Mouse (Mus musculus) stomach, embryonic 15.5 days (tissue): Measurements from ENCODE around the gene Bicc1. TPM values are rescaled to one million over a fixed set of nuclear protein-coding genes. Genes with fewer than 3 reads are reported as not detected.

ENCODE experiments used
- ATAC-seq: fragments of 200-750 bp; cut with Nextera tagmentation; 2 replicates; pipeline ENCODE4 v1.8.0; 2017; ENCODE audit warnings: low read depth, moderate number of reproducible peaks, moderate TSS enrichment; ENCODE audit not compliant: insufficient read depth, low FRiP score
- H3K27ac ChIP-seq: fragments of 300-500 bp; sonication (generic); 2 replicates; pipeline ENCODE4 v1.5.1; 2015; ENCODE audit warnings: mild to moderate bottlenecking, inconsistent platforms
- H3K27me3 ChIP-seq: fragments of 300-500 bp; sonication (generic); replicated peaks from 2 replicates; pipeline ENCODE4 v1.6.1; 2015; ENCODE audit warnings: inconsistent platforms
- H3K36me3 ChIP-seq: fragments of 300-500 bp; sonication (generic); 2 replicates; pipeline ENCODE4 v1.6.1; 2015; ENCODE audit warnings: inconsistent platforms
- H3K4me1 ChIP-seq: fragments of 300-500 bp; sonication (generic); 2 replicates; pipeline ENCODE4 v1.6.1; 2015; ENCODE audit warnings: inconsistent platforms
- H3K4me2 ChIP-seq: fragments of 300-500 bp; sonication (generic); 2 replicates; pipeline ENCODE4 v1.6.1; 2015; ENCODE audit warnings: mild to moderate bottlenecking, inconsistent platforms
- H3K4me3 ChIP-seq: fragments of 300-500 bp; sonication (generic); replicated peaks from 2 replicates; pipeline ENCODE4 v1.5.1; 2015; ENCODE audit warnings: inconsistent platforms
- H3K9ac ChIP-seq: fragments of 300-500 bp; sonication (generic); 2 replicates; pipeline ENCODE4 v1.6.1; 2015; ENCODE audit warnings: inconsistent platforms
- H3K9me3 ChIP-seq: fragments of 300-500 bp; sonication (generic); 2 replicates; pipeline ENCODE4 v1.6.1; 2016; ENCODE audit warnings: inconsistent platforms
- WGBS: fragments of 180-500 bp; shearing (Covaris S2); methylation state at CpG from one replicate; pipeline ENCODE4 v1.1.7; 2015; 5-methylcytosine and 5-hydroxymethylcytosine counted together
- polyA plus RNA-seq: library from polyadenylated mRNA; unstranded; fragments of >200 nt; fragmentation: Nextera tagmentation; extraction: Ambion mirVana; gene quantifications from 2 replicates; pipeline ENCODE4 v1.2.1, GENCODE M21; 2015

Gene Bicc1
- polyA plus RNA-seq, 1 experiment from 2014 or later: 23.1 TPM

DNA sequence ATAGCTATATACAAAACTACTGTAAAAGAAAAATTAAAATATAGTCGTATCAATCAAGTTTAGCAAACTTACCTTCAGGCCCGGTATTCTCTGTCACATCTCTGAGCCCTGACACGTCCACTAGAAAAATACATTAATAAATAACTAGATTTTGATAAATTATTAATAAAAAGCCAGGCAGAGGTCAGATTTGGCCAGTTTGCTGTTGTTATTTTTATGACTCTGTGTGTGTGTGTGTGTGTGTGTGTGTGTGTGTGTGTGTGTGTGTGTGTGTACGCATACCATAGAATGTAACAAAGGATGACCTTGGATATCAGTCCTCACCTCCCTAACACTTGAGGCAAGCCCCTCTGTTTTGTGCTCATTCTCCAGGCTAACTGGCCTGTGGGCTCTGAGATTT is 22.4 kb upstream of the Bicc1 start:
- Histone ChIP-seq H3K4me2 (no peak overlapping the region), H3K9ac (no peak overlapping the region), H3K4me1 (no peaks in the 10 kb centered on the region), H3K9me3 (no peaks in the 10 kb centered on the region), H3K27me3 (no peaks in the 10 kb centered on the region), H3K27ac (no peak overlapping the region), H3K36me3 (no peaks in the 10 kb centered on the region), H3K4me3 (no peak overlapping the region)
- no peak for ATAC-seq
- 67% methylated on average over 4 of the region's 4 CpGs for WGBS

DNA sequence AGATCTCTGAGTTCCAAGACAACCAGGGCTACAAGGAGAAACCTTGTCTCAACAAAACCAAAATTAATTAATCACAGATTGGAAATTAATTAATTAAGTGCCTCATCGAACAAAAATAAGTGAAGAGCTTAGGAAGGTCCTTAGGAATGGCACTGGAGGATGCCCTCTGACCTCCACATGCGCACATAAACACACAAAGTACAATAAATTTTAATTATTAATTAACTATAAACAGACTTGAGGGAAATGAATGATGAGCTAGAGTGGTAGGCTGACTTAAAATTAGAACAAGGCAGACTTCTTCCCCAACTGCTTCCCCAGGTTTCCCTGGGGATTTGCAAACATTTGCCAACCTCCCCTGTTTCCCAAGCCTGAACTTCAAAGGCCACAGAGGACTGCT is 21.6 kb upstream of the Bicc1 start:
- Histone ChIP-seq H3K27me3 (no peaks in the 10 kb centered on the region), H3K36me3 (no peaks in the 10 kb centered on the region), H3K9ac (no peak overlapping the region), H3K4me2 (no peak overlapping the region), H3K27ac (no peak overlapping the region), H3K9me3 (no peaks in the 10 kb centered on the region), H3K4me3 (no peak overlapping the region), H3K4me1 (no peaks in the 10 kb centered on the region)
- ATAC-seq: no peak
- 76% methylated on average over 2 of the region's 2 CpGs for WGBS

DNA sequence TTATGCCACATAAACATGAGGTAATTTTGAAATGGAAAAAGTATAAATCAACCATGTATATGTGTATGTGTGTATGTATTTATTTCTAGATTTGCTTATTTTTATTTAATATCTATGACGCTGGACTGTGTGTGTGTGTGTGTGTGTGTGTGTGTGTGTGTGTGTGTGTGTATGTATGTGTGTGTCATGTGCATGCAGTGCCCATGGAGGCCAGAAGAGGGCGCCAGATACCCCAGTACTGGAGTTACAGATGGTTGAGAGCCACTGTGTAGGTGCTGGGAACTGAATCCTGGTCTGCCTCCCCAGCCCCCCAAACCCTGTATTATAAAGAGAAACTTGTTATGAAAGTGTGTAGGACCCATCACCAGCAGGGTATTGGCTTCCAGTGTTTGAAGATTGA is 20.6 kb upstream of the Bicc1 start:
- WGBS: 82% methylated on average over 2 of the region's 2 CpGs
- no peak overlapping the region for H3K27ac ChIP-seq
- no peak for ATAC-seq
- H3K9me3 ChIP-seq: no peaks in the 10 kb centered on the region
- H3K4me2 ChIP-seq: no peak overlapping the region
- H3K4me3 ChIP-seq: no peak overlapping the region
- no peak overlapping the region for H3K9ac ChIP-seq
- no peaks in the 10 kb centered on the region for H3K27me3 ChIP-seq
- no peaks in the 10 kb centered on the region for H3K4me1 ChIP-seq
- no peaks in the 10 kb centered on the region for H3K36me3 ChIP-seq

DNA sequence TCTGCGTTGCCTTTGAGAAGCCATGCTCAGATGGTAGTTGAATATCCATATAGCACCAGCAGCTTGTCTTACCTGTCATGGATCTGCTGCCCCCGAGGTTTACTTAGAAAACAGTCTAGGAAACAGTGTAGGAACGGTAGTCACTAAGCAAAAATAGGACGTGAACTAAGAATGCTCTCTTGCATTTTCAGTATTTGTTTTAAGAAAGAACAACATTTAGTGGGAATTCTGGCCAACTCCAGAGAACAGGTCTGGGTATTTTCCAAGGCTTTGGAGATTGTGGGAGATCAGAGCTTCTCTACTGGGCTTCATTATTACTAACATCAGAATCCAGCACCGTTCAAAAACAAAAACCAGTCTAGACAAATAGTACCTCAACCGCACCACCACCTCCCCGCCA is 17.7 kb upstream of the Bicc1 start:
- no peak for ATAC-seq
- H3K4me1 ChIP-seq: no peaks in the 10 kb centered on the region
- no peak overlapping the region for H3K4me2 ChIP-seq
- H3K9me3 ChIP-seq: no peaks in the 10 kb centered on the region
- H3K27ac ChIP-seq: no peak overlapping the region
- WGBS: 82% methylated on average over 7 of the region's 7 CpGs
- no peak overlapping the region for H3K4me3 ChIP-seq
- no peaks in the 10 kb centered on the region for H3K27me3 ChIP-seq
- H3K9ac ChIP-seq: no peak overlapping the region
- no peaks in the 10 kb centered on the region for H3K36me3 ChIP-seq

DNA sequence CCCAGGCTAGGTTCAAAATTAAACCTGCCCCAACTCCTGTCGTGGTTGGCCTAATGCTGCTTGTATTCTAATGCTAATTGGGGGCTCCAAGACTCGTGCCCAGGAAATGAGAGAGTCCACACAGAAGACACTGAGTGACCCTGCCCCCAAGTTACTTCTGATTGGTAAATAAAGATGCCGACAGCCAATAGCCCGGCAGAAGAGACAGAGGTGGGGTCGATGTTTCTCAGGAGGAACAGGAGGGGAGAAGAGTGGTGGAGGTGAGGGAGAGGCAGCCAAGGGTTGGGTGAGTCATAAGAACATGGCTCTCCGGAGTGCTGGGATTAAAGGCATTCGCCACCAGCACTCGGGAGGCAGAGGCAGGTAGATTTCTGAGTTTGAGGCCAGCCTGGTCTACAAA is 16.8 kb upstream of the Bicc1 start:
- Histone ChIP-seq H3K27me3 (no peaks in the 10 kb centered on the region), H3K9ac (no peak overlapping the region), H3K27ac (no peak overlapping the region), H3K9me3 (peaks cover 1% of the 10 kb centered on the region; the same call in 1 of the 2 replicates), H3K4me3 (no peak overlapping the region), H3K4me2 (no peak overlapping the region), H3K4me1 (no peaks in the 10 kb centered on the region), H3K36me3 (0 out of 2 replicates have a peak, but pooled peaks cover under 1% of the 10 kb centered on the region)
- 83% methylated on average over 8 of the region's 8 CpGs for WGBS
- ATAC-seq: no peak

DNA sequence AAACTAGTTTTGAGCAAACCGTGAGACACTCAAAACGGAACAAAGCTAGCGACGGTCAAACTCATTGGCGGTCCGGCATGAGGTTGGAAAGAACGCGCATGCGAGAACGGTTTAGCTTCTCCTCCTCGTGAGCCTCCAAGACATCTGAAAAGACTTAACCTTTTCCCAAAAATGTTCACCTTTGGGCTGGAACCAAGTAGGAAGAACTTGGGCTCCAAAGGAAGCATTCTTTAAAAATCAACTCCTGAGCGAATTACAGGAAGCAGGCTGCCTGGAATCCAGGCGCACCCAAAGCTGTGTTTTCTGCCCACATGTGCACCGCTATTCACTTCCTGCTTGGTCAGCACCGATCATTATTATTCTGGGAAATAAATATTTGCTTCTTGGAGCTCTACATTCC is 15.8 kb upstream of the Bicc1 start:
- Histone ChIP-seq H3K4me1 (no peaks in the 10 kb centered on the region), H3K9me3 (peaks cover 3% of the 10 kb centered on the region; the same call in 1 of the 2 replicates), H3K9ac (no peak overlapping the region), H3K36me3 (0 out of 2 replicates have a peak, but pooled peaks cover 3% of the 10 kb centered on the region), H3K27me3 (no peaks in the 10 kb centered on the region), H3K4me2 (no peak overlapping the region), H3K4me3 (no peak overlapping the region), H3K27ac (no peak overlapping the region)
- WGBS: 89% methylated on average over 15 of the region's 15 CpGs
- ATAC-seq: no peak

DNA sequence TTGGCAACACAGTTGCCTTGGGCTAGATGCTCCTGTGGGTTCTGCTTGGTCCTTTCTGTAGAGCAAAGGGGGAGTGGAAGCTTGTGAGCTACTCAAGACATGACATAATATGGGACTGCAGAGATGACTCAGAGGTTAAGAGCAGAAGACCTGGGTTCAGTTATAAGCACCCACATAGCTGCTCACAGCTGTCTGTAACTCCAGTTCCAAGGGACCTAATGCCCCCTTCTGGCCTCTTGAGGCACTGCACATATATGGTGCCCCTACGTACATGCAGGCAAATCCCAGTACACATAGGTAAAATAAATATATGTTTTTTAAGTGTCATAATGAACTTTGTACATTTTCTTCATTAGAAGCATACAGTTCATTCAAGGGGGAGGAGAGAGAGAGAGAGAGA is 11.9 kb upstream of the Bicc1 start:
- no peak overlapping the region for H3K27ac ChIP-seq
- 97% methylated on average over 1 of the region's 1 CpGs for WGBS
- ATAC-seq: no peak
- no peak overlapping the region for H3K4me3 ChIP-seq
- 0 out of 2 replicates have a peak, but pooled peaks cover 3% of the 10 kb centered on the region for H3K36me3 ChIP-seq
- peaks cover 3% of the 10 kb centered on the region; the same call in 1 of the 2 replicates for H3K9me3 ChIP-seq
- H3K27me3 ChIP-seq: no peaks in the 10 kb centered on the region
- H3K9ac ChIP-seq: no peak overlapping the region
- H3K4me1 ChIP-seq: no peaks in the 10 kb centered on the region
- no peak overlapping the region for H3K4me2 ChIP-seq

DNA sequence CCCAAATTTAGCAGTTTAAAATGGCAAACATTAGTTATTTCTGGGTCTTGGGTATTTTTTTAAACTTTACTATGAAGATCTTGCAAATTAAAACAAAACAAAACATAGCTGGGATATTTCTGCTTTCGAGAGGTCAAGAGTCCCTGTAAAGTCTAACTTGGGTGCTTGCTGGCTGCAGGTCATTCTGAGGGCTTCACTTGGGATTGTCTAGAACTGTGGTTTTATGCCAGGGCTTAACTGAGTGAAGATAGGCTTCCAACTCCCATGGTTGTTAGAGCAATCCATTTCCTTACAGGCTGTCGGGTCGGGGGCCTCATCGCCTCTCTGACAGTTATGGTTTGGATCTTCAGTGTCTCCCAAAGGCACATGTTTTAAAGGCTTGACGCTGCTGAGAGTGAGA is 11.3 kb upstream of the Bicc1 start:
- 86% methylated on average over 5 of the region's 5 CpGs for WGBS
- Histone ChIP-seq H3K4me3 (no peak overlapping the region), H3K36me3 (0 out of 2 replicates have a peak, but pooled peaks cover 3% of the 10 kb centered on the region), H3K27ac (no peak overlapping the region), H3K4me1 (no peaks in the 10 kb centered on the region), H3K9me3 (peaks cover 3% of the 10 kb centered on the region; the same call in 1 of the 2 replicates), H3K4me2 (no peak overlapping the region), H3K27me3 (no peaks in the 10 kb centered on the region), H3K9ac (no peak overlapping the region)
- no peak for ATAC-seq

DNA sequence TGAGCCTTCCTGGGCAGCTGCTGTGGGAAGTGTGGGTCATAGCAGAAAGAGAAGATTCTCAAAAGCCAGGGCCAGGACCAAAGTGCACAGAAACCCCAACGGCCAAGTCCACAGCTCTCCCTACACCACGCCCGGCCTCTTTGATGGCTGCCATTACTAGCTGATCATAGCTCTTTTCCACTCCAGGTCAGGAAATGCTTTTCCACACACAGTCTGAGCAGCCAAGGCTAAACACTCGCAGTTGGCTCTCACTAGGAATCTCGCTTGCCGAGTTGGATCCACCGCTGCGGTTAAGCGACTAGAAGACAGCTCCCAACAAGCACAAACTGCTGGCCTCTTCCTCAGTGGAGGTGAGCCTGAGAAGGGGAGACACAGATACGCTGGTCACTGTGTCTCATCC is 10.3 kb upstream of the Bicc1 start:
- Histone ChIP-seq H3K9me3 (peaks cover 3% of the 10 kb centered on the region; the same call in 1 of the 2 replicates), H3K27me3 (no peaks in the 10 kb centered on the region), H3K36me3 (0 out of 2 replicates have a peak, but pooled peaks cover 3% of the 10 kb centered on the region), H3K27ac (no peak overlapping the region), H3K9ac (no peak overlapping the region), H3K4me1 (no peaks in the 10 kb centered on the region), H3K4me2 (no peak overlapping the region), H3K4me3 (no peak overlapping the region)
- ATAC-seq: no peak
- 84% methylated on average over 10 of the region's 10 CpGs for WGBS

DNA sequence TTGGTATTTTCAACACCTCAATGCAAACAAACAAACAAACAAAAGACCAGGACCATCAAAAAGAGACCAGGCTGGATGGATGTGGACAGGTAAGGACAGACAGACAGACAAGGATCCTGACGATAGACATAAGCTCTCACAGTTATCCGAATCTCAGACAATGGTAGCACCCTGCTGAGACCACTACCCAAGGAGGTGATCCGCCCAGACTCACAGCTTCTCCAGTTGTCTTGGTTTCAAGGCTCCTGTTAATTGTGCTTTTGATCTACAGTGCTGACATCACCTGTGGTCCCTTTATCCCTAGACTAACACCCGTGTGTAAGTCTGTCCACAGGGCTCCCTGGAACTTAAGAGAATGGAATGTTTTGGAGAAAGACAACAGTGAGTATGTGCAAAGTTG is 9.7 kb upstream of the Bicc1 start:
- Histone ChIP-seq H3K27ac (no peak overlapping the region), H3K4me1 (no peaks in the 10 kb centered on the region), H3K36me3 (0 out of 2 replicates have a peak, but pooled peaks cover 3% of the 10 kb centered on the region), H3K27me3 (no peaks in the 10 kb centered on the region), H3K4me2 (no peak overlapping the region), H3K9ac (no peak overlapping the region), H3K9me3 (peaks cover 3% of the 10 kb centered on the region; the same call in 1 of the 2 replicates), H3K4me3 (no peak overlapping the region)
- WGBS: 47% methylated on average over 4 of the region's 4 CpGs
- ATAC-seq: no peak

DNA sequence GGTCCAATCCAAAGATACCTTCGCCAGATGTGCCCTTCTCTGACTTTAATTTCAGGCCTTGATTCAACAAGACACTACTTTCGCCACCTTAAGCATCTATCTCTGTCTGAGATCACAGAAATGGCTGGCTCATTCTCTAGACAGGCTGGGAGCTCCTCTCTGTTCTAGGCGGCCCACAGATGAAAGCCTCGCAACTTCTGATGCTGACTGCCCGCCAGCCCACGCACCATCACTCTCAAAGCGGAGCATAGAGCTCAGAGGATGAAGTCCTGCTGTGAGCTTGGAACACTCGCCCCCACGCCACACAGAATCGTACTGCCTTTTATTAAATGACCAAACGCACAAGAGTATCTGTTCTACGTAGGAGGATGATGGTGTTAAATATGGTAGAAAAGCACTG is 949 bp upstream of the Bicc1 start:
- ATAC-seq: no peak
- Histone ChIP-seq H3K27me3 (peaks cover 12% of the 10 kb centered on the region; the same call in 1 of the 2 replicates), H3K27ac (no peak overlapping the region), H3K9ac (no peak overlapping the region), H3K36me3 (no peaks in the 10 kb centered on the region), H3K4me1 (no peaks in the 10 kb centered on the region), H3K9me3 (no peaks in the 10 kb centered on the region), H3K4me3 (no peak overlapping the region), H3K4me2 (peak overlapping the region; percentile 89)
- WGBS: 90% methylated on average over 12 of the region's 12 CpGs

DNA sequence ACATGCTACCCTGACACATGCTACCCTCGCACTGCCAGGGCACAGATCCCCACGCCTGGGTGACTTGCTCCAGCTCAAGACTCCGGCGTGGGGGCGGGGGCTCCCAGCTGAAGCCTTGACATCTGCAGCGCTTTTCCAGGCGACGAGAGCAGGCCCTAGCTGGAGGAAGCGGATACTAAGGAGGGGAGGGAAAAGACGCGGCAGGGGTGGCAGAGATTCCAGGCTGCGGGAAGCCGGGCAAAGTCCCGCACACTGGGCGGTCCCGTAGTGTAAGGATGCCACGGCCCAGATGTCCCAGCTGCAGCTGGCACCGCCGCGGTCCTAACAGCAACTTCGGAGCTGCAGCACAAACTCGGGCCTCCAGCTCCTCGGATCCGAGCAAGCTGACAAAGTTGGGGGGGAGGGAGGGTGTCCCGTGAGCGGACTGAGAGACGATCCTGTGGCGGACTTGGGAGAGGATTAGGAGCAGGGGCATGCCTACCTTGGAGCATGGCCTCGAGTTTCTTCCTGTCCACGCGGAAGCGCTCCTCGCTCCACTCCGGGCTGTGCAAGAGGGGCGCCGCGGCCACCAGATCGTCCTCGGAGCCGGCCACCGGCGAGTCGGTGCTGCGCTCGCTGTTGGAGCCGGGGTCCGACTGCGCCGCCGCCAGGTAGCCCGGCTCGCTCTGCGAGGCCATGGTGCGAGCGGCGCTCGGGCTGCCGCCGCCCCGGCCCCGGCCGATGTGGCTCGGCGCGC is 392 bp downstream of the Bicc1 start:
- H3K27ac ChIP-seq: peak overlapping the region; percentile 76
- under 1% methylated on average over 57 of the region's 65 CpGs for WGBS
- no peaks in the 10 kb centered on the region for H3K4me1 ChIP-seq
- peak overlapping the region; percentile 71 for H3K9ac ChIP-seq
- peak; percentile 76 for ATAC-seq
- peaks cover 12% of the 10 kb centered on the region; the same call in 1 of the 2 replicates for H3K27me3 ChIP-seq
- no peaks in the 10 kb centered on the region for H3K9me3 ChIP-seq
- no peaks in the 10 kb centered on the region for H3K36me3 ChIP-seq
- peak overlapping the region; percentile 89 for H3K4me2 ChIP-seq
- peak overlapping the region; percentile 71 for H3K4me3 ChIP-seq
